23 mouse cellular contexts compared by ENCODE assay signal in genomic region chr5:65149706-65150105, GRCm38 (mm10). TPM values are rescaled to one million over a fixed set of nuclear protein-coding genes. Genes with fewer than 3 reads are reported as not detected.
"Had no signal": no experiment of that assay in that cellular context is flagged by ENCODE, and none has a peak within 500 bp of the region (broad histone marks: within the 10 kb centered on the region; RNA-seq: fewer than 3 reads in every experiment).

No protein-coding gene starts in this region.

- H3K4me2 ChIP-seq: forebrain, embryonic 15.5 days; heart, embryonic 11.5 days; heart, embryonic 13.5 days; heart, embryonic 15.5 days; hindbrain, embryonic 13.5 days; limb, embryonic 13.5 days; limb, embryonic 15.5 days; liver, embryonic 12.5 days had no signal

- H3K9me3 ChIP-seq: forebrain, embryonic 15.5 days; heart, embryonic 13.5 days; heart, embryonic 15.5 days; hindbrain, embryonic 13.5 days; limb, embryonic 13.5 days; limb, embryonic 15.5 days; liver, embryonic 12.5 days had no signal

- H3K27ac ChIP-seq: forebrain, embryonic 15.5 days; heart, adult 2 months; heart, embryonic 13.5 days; heart, embryonic 15.5 days; hindbrain, embryonic 13.5 days; limb, embryonic 13.5 days; limb, embryonic 15.5 days; liver, embryonic 12.5 days; liver, embryonic 14.5 days had no signal

- H3K4me1 ChIP-seq: liver, embryonic 12.5 days had no signal

- ATAC-seq: forebrain, embryonic 15.5 days; forebrain, postnatal 0 days; hindbrain, embryonic 16.5 days; intestine, embryonic 16.5 days; liver, embryonic 12.5 days had no signal

- H3K27me3 ChIP-seq: forebrain, embryonic 15.5 days; heart, embryonic 13.5 days; heart, embryonic 15.5 days; hindbrain, embryonic 13.5 days; limb, embryonic 13.5 days; limb, embryonic 15.5 days; liver, embryonic 12.5 days had no signal

- H3K4me3 ChIP-seq: forebrain, embryonic 15.5 days; heart, adult 2 months; heart, embryonic 13.5 days; heart, embryonic 15.5 days; hindbrain, embryonic 13.5 days; limb, embryonic 13.5 days; limb, embryonic 15.5 days; liver, embryonic 12.5 days had no signal

- DNase-seq: forebrain, postnatal 0 days; gastrocnemius, postnatal 14 days; gastrocnemius, postnatal 36 days; heart, adult 2 months; heart, postnatal 14 days; heart, postnatal 36 days; kidney, adult 11 months; kidney, postnatal 10 days; layer of hippocampus, postnatal 36 days; left cerebral cortex, postnatal 4 days; lung, adult 18-20 months had no signal

- H3K9ac ChIP-seq: forebrain, embryonic 15.5 days; forebrain, postnatal 0 days; heart, embryonic 13.5 days; heart, embryonic 15.5 days; hindbrain, embryonic 13.5 days; limb, embryonic 13.5 days; limb, embryonic 15.5 days; liver, embryonic 12.5 days; liver, embryonic 14.5 days had no signal

RNA-seq across cellular contexts. Expression of gene Tmem156, which starts 57.8 kb away (rescaled TPM):
- total RNA-seq: gastrocnemius, adult 18-20 months; gastrocnemius, postnatal 14 days; gastrocnemius, postnatal 36 days; left cerebral cortex, postnatal 4 days had no signal
- polyA plus RNA-seq: heart, adult 2 months; heart, embryonic 11.5 days; heart, embryonic 13.5 days; heart, embryonic 15.5 days; hindbrain, embryonic 13.5 days; hindbrain, embryonic 16.5 days had no signal
